Mouse (Mus musculus): Measurements from ENCODE around the gene Sh3kbp1. TPM values are rescaled to one million over a fixed set of nuclear protein-coding genes. Genes with fewer than 3 reads are reported as not detected.

The Sh3kbp1 gene
- polyA plus RNA-seq, 1 experiment from 2014 or later = 48.6 TPM

GRCm38 (mm10) chrX:159829192-159829852 is 202.2 kb downstream of the Sh3kbp1 start:
- H3K27me3 ChIP-seq (ENCODE audit: control insufficient read depth, insufficient read depth, low read length) = no peaks in the 10 kb centered on the region
- no peak overlapping the region for H3K9ac ChIP-seq (replicated peaks; ENCODE audit: low read depth, low read length)
- H3K9me3 ChIP-seq (ENCODE audit: control insufficient read depth, low read length) = no peaks in the 10 kb centered on the region
- no peak overlapping the region for H3K4me3 ChIP-seq (ENCODE audit: low read depth, low read length)
- H3K4me2 ChIP-seq (ENCODE audit: low read depth, low read length) = no peak overlapping the region
- WGBS = 56% methylated on average over 6 of the region's 6 CpGs
- peak; percentile 87; the same call in 1 of the 2 replicates for ATAC-seq (ENCODE audit: low read depth)
- no peak overlapping the region for H3K27ac ChIP-seq (ENCODE audit: low read depth, low read length)
- no peaks in the 10 kb centered on the region for H3K36me3 ChIP-seq (ENCODE audit: control insufficient read depth, insufficient read depth, low read length)
- H3K4me1 ChIP-seq (ENCODE audit: control insufficient read depth, insufficient read depth, low read length) = no peaks in the 10 kb centered on the region

GRCm38 (mm10) chrX:159831176-159831575 is 204.1 kb downstream of the Sh3kbp1 start:
- H3K36me3 ChIP-seq (ENCODE audit: control insufficient read depth, insufficient read depth, low read length) = no peaks in the 10 kb centered on the region
- ATAC-seq (ENCODE audit: low read depth) = no peak
- no peaks in the 10 kb centered on the region for H3K4me1 ChIP-seq (ENCODE audit: control insufficient read depth, insufficient read depth, low read length)
- no peaks in the 10 kb centered on the region for H3K27me3 ChIP-seq (ENCODE audit: control insufficient read depth, insufficient read depth, low read length)
- no peaks in the 10 kb centered on the region for H3K9me3 ChIP-seq (ENCODE audit: control insufficient read depth, low read length)
- no peak overlapping the region for H3K4me3 ChIP-seq (ENCODE audit: low read depth, low read length)
- no peak overlapping the region for H3K27ac ChIP-seq (ENCODE audit: low read depth, low read length)
- WGBS = 55% methylated on average over 2 of the region's 2 CpGs
- no peak overlapping the region for H3K9ac ChIP-seq (replicated peaks; ENCODE audit: low read depth, low read length)
- H3K4me2 ChIP-seq (ENCODE audit: low read depth, low read length) = no peak overlapping the region

GRCm38 (mm10) chrX:159835239-159835638 is 208.2 kb downstream of the Sh3kbp1 start:
- no peaks in the 10 kb centered on the region for H3K36me3 ChIP-seq (ENCODE audit: control insufficient read depth, insufficient read depth, low read length)
- ATAC-seq (ENCODE audit: low read depth) = no peak
- no peak overlapping the region for H3K9ac ChIP-seq (replicated peaks; ENCODE audit: low read depth, low read length)
- H3K4me1 ChIP-seq (ENCODE audit: control insufficient read depth, insufficient read depth, low read length) = no peaks in the 10 kb centered on the region
- H3K27ac ChIP-seq (ENCODE audit: low read depth, low read length) = no peak overlapping the region
- H3K4me3 ChIP-seq (ENCODE audit: low read depth, low read length) = no peak overlapping the region
- 89% methylated on average over 4 of the region's 4 CpGs for WGBS
- H3K9me3 ChIP-seq (ENCODE audit: control insufficient read depth, low read length) = no peaks in the 10 kb centered on the region
- no peaks in the 10 kb centered on the region; the same call in 1 of the 2 replicates for H3K27me3 ChIP-seq (ENCODE audit: control insufficient read depth, insufficient read depth, low read length)
- H3K4me2 ChIP-seq (ENCODE audit: low read depth, low read length) = no peak overlapping the region

GRCm38 (mm10) chrX:159837379-159837778 is 210.3 kb downstream of the Sh3kbp1 start:
- Histone ChIP-seq H3K9me3 (ENCODE audit: control insufficient read depth, low read length) (no peaks in the 10 kb centered on the region), H3K36me3 (ENCODE audit: control insufficient read depth, insufficient read depth, low read length) (no peaks in the 10 kb centered on the region), H3K27me3 (ENCODE audit: control insufficient read depth, insufficient read depth, low read length) (no peaks in the 10 kb centered on the region; the same call in 1 of the 2 replicates), H3K4me2 (ENCODE audit: low read depth, low read length) (no peak overlapping the region), H3K4me3 (ENCODE audit: low read depth, low read length) (no peak overlapping the region), H3K4me1 (ENCODE audit: control insufficient read depth, insufficient read depth, low read length) (no peaks in the 10 kb centered on the region), H3K9ac (replicated peaks; ENCODE audit: low read depth, low read length) (no peak overlapping the region), H3K27ac (ENCODE audit: low read depth, low read length) (no peak overlapping the region)
- 70% methylated on average over 1 of the region's 1 CpGs for WGBS
- ATAC-seq (ENCODE audit: low read depth) = no peak

DNA sequence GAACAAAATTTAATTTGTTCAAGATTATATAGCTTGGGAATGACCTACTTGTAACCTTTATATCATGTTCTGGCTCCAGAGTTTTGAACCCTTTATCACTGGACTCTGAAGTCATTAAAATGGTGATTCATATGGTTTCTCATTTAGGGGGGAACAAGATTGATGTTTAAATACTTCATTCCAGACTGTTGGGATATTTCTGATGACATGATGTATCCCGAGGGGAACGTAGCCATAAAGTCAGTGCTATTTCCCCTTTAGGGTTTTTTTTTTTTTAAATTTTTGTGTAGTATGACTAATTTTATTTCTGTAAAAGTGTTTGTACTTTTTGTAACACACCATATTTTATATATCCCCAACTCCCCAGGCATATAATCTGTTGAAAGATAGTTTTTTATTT is 212.7 kb downstream of the Sh3kbp1 start:
- Histone ChIP-seq H3K27me3 (ENCODE audit: control insufficient read depth, insufficient read depth, low read length) (no peaks in the 10 kb centered on the region; the same call in 1 of the 2 replicates), H3K27ac (ENCODE audit: low read depth, low read length) (no peak overlapping the region), H3K9ac (replicated peaks; ENCODE audit: low read depth, low read length) (no peak overlapping the region), H3K36me3 (ENCODE audit: control insufficient read depth, insufficient read depth, low read length) (no peaks in the 10 kb centered on the region), H3K4me3 (ENCODE audit: low read depth, low read length) (no peak overlapping the region), H3K9me3 (ENCODE audit: control insufficient read depth, low read length) (no peaks in the 10 kb centered on the region), H3K4me1 (ENCODE audit: control insufficient read depth, insufficient read depth, low read length) (no peaks in the 10 kb centered on the region), H3K4me2 (ENCODE audit: low read depth, low read length) (no peak overlapping the region)
- 80% methylated on average over 2 of the region's 2 CpGs for WGBS
- ATAC-seq (ENCODE audit: low read depth) = no peak

DNA sequence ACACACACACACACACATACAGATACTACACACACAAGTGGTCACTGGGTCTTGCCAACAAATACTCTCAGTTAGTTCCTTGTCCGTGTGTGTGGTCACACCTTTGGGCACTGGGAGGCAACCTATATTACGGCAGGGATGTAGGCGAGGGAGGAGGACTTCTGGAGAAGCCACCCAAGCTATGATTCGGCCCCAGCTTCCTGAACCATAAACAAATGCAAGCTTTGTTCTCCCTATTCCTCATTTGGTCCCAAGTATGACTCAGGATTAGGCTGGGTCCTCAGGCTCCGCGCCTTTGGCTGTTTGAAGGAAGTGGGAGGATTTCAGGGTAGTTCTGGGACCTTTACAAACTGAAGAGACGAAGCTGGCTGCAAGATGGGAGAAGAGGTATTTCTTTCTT is 213.2 kb downstream of the Sh3kbp1 start:
- no peak for ATAC-seq (ENCODE audit: low read depth)
- no peak overlapping the region for H3K9ac ChIP-seq (replicated peaks; ENCODE audit: low read depth, low read length)

GRCm38 (mm10) chrX:159850722-159851121 is 223.7 kb downstream of the Sh3kbp1 start:
- H3K27ac ChIP-seq (ENCODE audit: low read depth, low read length) = no peak overlapping the region
- H3K4me1 ChIP-seq (ENCODE audit: control insufficient read depth, insufficient read depth, low read length) = no peaks in the 10 kb centered on the region
- H3K4me3 ChIP-seq (ENCODE audit: low read depth, low read length) = no peak overlapping the region
- H3K9ac ChIP-seq (replicated peaks; ENCODE audit: low read depth, low read length) = no peak overlapping the region
- no peak overlapping the region for H3K4me2 ChIP-seq (ENCODE audit: low read depth, low read length)
- H3K36me3 ChIP-seq (ENCODE audit: control insufficient read depth, insufficient read depth, low read length) = no peaks in the 10 kb centered on the region
- 84% methylated on average over 8 of the region's 8 CpGs for WGBS
- no peaks in the 10 kb centered on the region for H3K27me3 ChIP-seq (ENCODE audit: control insufficient read depth, insufficient read depth, low read length)
- no peak for ATAC-seq (ENCODE audit: low read depth)
- no peaks in the 10 kb centered on the region for H3K9me3 ChIP-seq (ENCODE audit: control insufficient read depth, low read length)

More for the DNA sequence above, 213.2 kb downstream of the Sh3kbp1 start:
- Histone ChIP-seq H3K27ac (ENCODE audit: low read depth, low read length) (no peak overlapping the region), H3K9me3 (ENCODE audit: control insufficient read depth, low read length) (no peaks in the 10 kb centered on the region), H3K4me1 (ENCODE audit: control insufficient read depth, insufficient read depth, low read length) (no peaks in the 10 kb centered on the region), H3K4me2 (ENCODE audit: low read depth, low read length) (no peak overlapping the region), H3K4me3 (ENCODE audit: low read depth, low read length) (no peak overlapping the region), H3K36me3 (ENCODE audit: control insufficient read depth, insufficient read depth, low read length) (no peaks in the 10 kb centered on the region), H3K27me3 (ENCODE audit: control insufficient read depth, insufficient read depth, low read length) (no peaks in the 10 kb centered on the region; the same call in 1 of the 2 replicates)
- WGBS = 66% methylated on average over 7 of the region's 7 CpGs

DNA sequence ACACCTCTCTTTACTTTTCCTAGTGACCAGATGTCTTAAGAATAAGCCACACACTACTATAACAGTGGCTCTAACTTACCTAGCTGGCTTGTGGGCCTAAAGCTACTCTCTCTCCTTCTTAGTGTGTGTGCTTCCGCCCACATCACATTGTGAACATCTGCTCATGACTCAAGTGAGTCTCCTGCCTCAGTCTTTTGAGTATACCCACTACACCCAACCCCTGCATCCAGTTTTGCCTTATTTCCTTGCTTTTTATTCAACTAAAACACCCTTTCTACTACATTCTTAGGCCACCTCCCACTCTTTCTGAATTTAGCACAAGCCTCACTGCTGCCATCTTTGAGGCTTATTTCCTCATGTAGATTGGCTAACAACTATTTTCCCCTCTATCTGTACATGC is 229.8 kb downstream of the Sh3kbp1 start:
- 86% methylated on average over 1 of the region's 1 CpGs for WGBS
- no peak overlapping the region for H3K4me2 ChIP-seq (ENCODE audit: low read depth, low read length)
- H3K27me3 ChIP-seq (ENCODE audit: control insufficient read depth, insufficient read depth, low read length) = no peaks in the 10 kb centered on the region
- no peaks in the 10 kb centered on the region for H3K9me3 ChIP-seq (ENCODE audit: control insufficient read depth, low read length)
- no peaks in the 10 kb centered on the region for H3K36me3 ChIP-seq (ENCODE audit: control insufficient read depth, insufficient read depth, low read length)
- H3K9ac ChIP-seq (replicated peaks; ENCODE audit: low read depth, low read length) = no peak overlapping the region
- H3K27ac ChIP-seq (ENCODE audit: low read depth, low read length) = no peak overlapping the region
- no peak overlapping the region for H3K4me3 ChIP-seq (ENCODE audit: low read depth, low read length)
- H3K4me1 ChIP-seq (ENCODE audit: control insufficient read depth, insufficient read depth, low read length) = no peaks in the 10 kb centered on the region
- ATAC-seq (ENCODE audit: low read depth) = no peak

GRCm38 (mm10) chrX:159858126-159858525 is 231.1 kb downstream of the Sh3kbp1 start:
- Histone ChIP-seq H3K9ac (replicated peaks; ENCODE audit: low read depth, low read length) (no peak overlapping the region), H3K27ac (ENCODE audit: low read depth, low read length) (no peak overlapping the region)
- WGBS = 73% methylated on average over 1 of the region's 1 CpGs

More at GRCm38 (mm10) chrX:159858126-159858525, 231.1 kb downstream of the Sh3kbp1 start:
- Histone ChIP-seq H3K27me3 (ENCODE audit: control insufficient read depth, insufficient read depth, low read length) (no peaks in the 10 kb centered on the region), H3K9me3 (ENCODE audit: control insufficient read depth, low read length) (no peaks in the 10 kb centered on the region), H3K4me3 (ENCODE audit: low read depth, low read length) (no peak overlapping the region), H3K4me1 (ENCODE audit: control insufficient read depth, insufficient read depth, low read length) (no peaks in the 10 kb centered on the region), H3K36me3 (ENCODE audit: control insufficient read depth, insufficient read depth, low read length) (no peaks in the 10 kb centered on the region), H3K4me2 (ENCODE audit: low read depth, low read length) (no peak overlapping the region)
- no peak for ATAC-seq (ENCODE audit: low read depth)

Measured in neural tube, embryonic 14.5 days (tissue).